Mouse (Mus musculus): ENCODE measurements around the gene Mybbp1a. TPM values are rescaled to one million over a fixed set of nuclear protein-coding genes. Genes with fewer than 3 reads are reported as not detected.

The Mybbp1a gene
- polyA plus RNA-seq, 1 experiment from 2014 or later: 82.1 TPM

DNA sequence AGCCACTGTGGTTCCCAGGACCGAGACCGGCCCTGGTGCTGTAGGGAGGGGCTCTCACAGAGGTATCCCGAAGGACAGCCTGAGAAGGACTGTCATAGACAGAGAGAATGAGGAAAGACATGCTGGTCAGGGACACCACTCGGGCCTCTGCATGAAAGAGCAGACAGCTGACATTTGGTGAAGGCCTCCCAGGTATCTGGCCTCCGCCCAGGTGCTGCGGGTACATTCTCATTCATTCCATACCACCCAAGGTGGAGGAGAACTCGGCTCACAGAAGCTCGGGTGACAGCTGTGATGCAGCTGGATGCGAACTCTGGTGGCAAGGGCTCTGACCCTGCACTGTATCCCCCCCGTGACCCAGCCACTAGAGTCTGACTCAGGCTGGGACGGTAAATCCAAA is 44.8 kb downstream of the Mybbp1a start:
- no peak for ATAC-seq
- no peaks in the 10 kb centered on the region for H3K36me3 ChIP-seq (ENCODE audit: control insufficient read depth, insufficient read depth, low read length)
- whole genome bisulfite sequencing: 73% methylated on average over 11 of the region's 11 CpGs
- DNase-seq (ENCODE audit: low spot score): no peak
- peaks cover 9% of the 10 kb centered on the region for H3K4me1 ChIP-seq (ENCODE audit: control insufficient read depth, insufficient read depth, low read length)
- H3K4me3 ChIP-seq (ENCODE audit: low read depth, low read length): no peak overlapping the region
- no peak overlapping the region for H3K4me2 ChIP-seq (ENCODE audit: low read length)
- peaks cover 2% of the 10 kb centered on the region; the same call in 1 of the 2 replicates for H3K27me3 ChIP-seq (replicated peaks; ENCODE audit: control insufficient read depth, insufficient read depth, low read length)
- H3K9me3 ChIP-seq (replicated peaks; ENCODE audit: control insufficient read depth, low read length): no peaks in the 10 kb centered on the region
- no peak overlapping the region for H3K27ac ChIP-seq (ENCODE audit: low read depth, low read length)
- no peak overlapping the region for H3K9ac ChIP-seq (ENCODE audit: low read length)

- H3K27ac ChIP-seq (ENCODE audit: low read depth, low read length): no peak overlapping the region
- no peaks in the 10 kb centered on the region for H3K9me3 ChIP-seq (replicated peaks; ENCODE audit: control insufficient read depth, low read length)
- H3K4me3 ChIP-seq (ENCODE audit: low read depth, low read length): no peak overlapping the region
- no peaks in the 10 kb centered on the region for H3K36me3 ChIP-seq (ENCODE audit: control insufficient read depth, insufficient read depth, low read length)
- H3K9ac ChIP-seq (ENCODE audit: low read length): no peak overlapping the region
- H3K4me1 ChIP-seq (ENCODE audit: control insufficient read depth, insufficient read depth, low read length): peaks cover 9% of the 10 kb centered on the region
- no peak for ATAC-seq
- WGBS: 71% methylated on average over 5 of the region's 5 CpGs
- H3K27me3 ChIP-seq (replicated peaks; ENCODE audit: control insufficient read depth, insufficient read depth, low read length): peaks cover 2% of the 10 kb centered on the region; the same call in 1 of the 2 replicates
- DNase-seq (ENCODE audit: low spot score): no peak
- H3K4me2 ChIP-seq (ENCODE audit: low read length): peak overlapping the region; percentile 85
Observed at GRCm38 (mm10) chr11:72487171-72487570, 46.0 kb downstream of the Mybbp1a start.

- Histone ChIP-seq H3K9ac (ENCODE audit: low read length) (peak overlapping the region; percentile 86), H3K4me2 (ENCODE audit: low read length) (peak overlapping the region; percentile 85), H3K9me3 (replicated peaks; ENCODE audit: control insufficient read depth, low read length) (no peaks in the 10 kb centered on the region), H3K4me1 (ENCODE audit: control insufficient read depth, insufficient read depth, low read length) (peaks cover 9% of the 10 kb centered on the region), H3K27me3 (replicated peaks; ENCODE audit: control insufficient read depth, insufficient read depth, low read length) (peaks cover 2% of the 10 kb centered on the region; the same call in 1 of the 2 replicates), H3K27ac (ENCODE audit: low read depth, low read length) (no peak overlapping the region), H3K36me3 (ENCODE audit: control insufficient read depth, insufficient read depth, low read length) (no peaks in the 10 kb centered on the region), H3K4me3 (ENCODE audit: low read depth, low read length) (peak overlapping the region; percentile 63; the same call in 1 of the 2 replicates)
- no peak for DNase-seq (ENCODE audit: low spot score)
- no peak for ATAC-seq
- 84% methylated on average over 2 of the region's 2 CpGs for WGBS
Observed at GRCm38 (mm10) chr11:72487739-72488138, 46.6 kb downstream of the Mybbp1a start.

DNA sequence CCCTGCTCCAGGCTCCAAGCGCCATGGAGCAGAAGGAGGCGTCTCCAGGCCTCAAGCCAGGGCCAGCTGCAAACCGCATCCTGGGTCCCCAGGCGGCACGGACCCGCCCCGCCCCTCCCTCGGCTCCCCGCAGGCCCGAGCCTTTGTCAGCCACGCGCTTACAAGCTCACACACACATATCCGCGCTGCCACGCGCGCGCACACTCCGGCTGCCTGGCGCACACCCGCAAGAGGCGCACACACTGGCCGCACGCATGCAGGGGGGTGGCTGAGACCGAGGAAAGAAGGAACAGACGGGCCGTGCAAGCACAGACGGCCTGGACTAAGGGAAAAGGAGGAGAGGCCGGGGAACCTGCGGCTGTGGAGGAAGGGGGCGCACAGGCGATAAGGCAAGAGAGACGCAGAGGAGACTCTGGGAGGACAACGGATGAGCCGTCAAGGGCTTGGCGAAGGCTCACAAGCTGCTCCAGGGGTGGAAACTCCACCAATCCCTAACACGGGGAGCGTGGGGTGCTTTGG is 47.7 kb downstream of the Mybbp1a start:
- Histone ChIP-seq H3K27ac (ENCODE audit: low read depth, low read length) (peak overlapping the region; percentile 82), H3K36me3 (ENCODE audit: control insufficient read depth, insufficient read depth, low read length) (no peaks in the 10 kb centered on the region), H3K4me1 (ENCODE audit: control insufficient read depth, insufficient read depth, low read length) (peaks cover 9% of the 10 kb centered on the region), H3K9me3 (replicated peaks; ENCODE audit: control insufficient read depth, low read length) (no peaks in the 10 kb centered on the region), H3K4me3 (ENCODE audit: low read depth, low read length) (peak overlapping the region; percentile 63), H3K4me2 (ENCODE audit: low read length) (peak overlapping the region; percentile 85), H3K9ac (ENCODE audit: low read length) (peak overlapping the region; percentile 86), H3K27me3 (replicated peaks; ENCODE audit: control insufficient read depth, insufficient read depth, low read length) (peaks cover 2% of the 10 kb centered on the region; the same call in 1 of the 2 replicates)
- ATAC-seq: peak; percentile 73
- peak; percentile 79 for DNase-seq (ENCODE audit: low spot score)
- under 1% methylated on average over 38 of the region's 38 CpGs for WGBS

- peaks cover 9% of the 10 kb centered on the region for H3K4me1 ChIP-seq (ENCODE audit: control insufficient read depth, insufficient read depth, low read length)
- ATAC-seq (peak; percentile 11; the same call in 1 of the 2 replicates), DNase-seq (ENCODE audit: low spot score) (no peak)
- H3K36me3 ChIP-seq (ENCODE audit: control insufficient read depth, insufficient read depth, low read length): no peaks in the 10 kb centered on the region
- peaks cover 2% of the 10 kb centered on the region; the same call in 1 of the 2 replicates for H3K27me3 ChIP-seq (replicated peaks; ENCODE audit: control insufficient read depth, insufficient read depth, low read length)
- H3K27ac ChIP-seq (ENCODE audit: low read depth, low read length): peak overlapping the region; percentile 82
- peak overlapping the region; percentile 85 for H3K4me2 ChIP-seq (ENCODE audit: low read length)
- peak overlapping the region; percentile 86 for H3K9ac ChIP-seq (ENCODE audit: low read length)
- under 1% methylated on average over 21 of the region's 42 CpGs for WGBS
- peak overlapping the region; percentile 63 for H3K4me3 ChIP-seq (ENCODE audit: low read depth, low read length)
- H3K9me3 ChIP-seq (replicated peaks; ENCODE audit: control insufficient read depth, low read length): no peaks in the 10 kb centered on the region
Observed at GRCm38 (mm10) chr11:72489397-72489796, 48.2 kb downstream of the Mybbp1a start.

DNA sequence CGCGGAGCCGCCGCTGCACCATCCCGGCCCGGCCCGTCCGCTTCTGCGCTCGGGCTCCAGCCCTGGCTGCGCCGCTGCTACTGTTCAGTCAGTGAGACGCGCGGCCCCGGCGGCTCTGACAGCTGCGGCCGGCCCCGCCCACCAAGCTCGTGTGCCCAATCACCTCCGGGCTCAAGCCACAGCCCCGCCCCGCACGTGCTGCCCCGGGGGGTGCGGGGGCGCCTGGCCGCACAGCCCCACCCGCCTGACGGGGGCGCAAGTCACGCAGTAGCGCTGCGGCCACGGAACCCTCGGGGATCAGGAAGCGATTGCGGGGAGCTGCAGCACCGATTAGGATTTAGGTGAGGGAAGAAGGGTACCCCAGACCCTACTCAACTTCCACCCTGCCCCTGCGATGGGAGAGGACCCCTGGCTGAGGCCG is 48.7 kb downstream of the Mybbp1a start, which contains the start of gene Spns2:
TSS of gene Spns2 (minus strand) at position 24 of the 421 bp plus-strand sequence.
- Histone ChIP-seq H3K9me3 (replicated peaks; ENCODE audit: control insufficient read depth, low read length) (no peaks in the 10 kb centered on the region), H3K4me2 (ENCODE audit: low read length) (peak within 1 kb of the TSS; percentile 85), H3K27ac (ENCODE audit: low read depth, low read length) (peak within 1 kb of the TSS; percentile 82), H3K27me3 (replicated peaks; ENCODE audit: control insufficient read depth, insufficient read depth, low read length) (peaks cover 2% of the 10 kb centered on the region; the same call in 1 of the 2 replicates), H3K4me3 (ENCODE audit: low read depth, low read length) (peak within 1 kb of the TSS; percentile 63), H3K9ac (ENCODE audit: low read length) (peak within 1 kb of the TSS; percentile 86), H3K4me1 (ENCODE audit: control insufficient read depth, insufficient read depth, low read length) (peaks cover 5% of the 10 kb centered on the region), H3K36me3 (ENCODE audit: control insufficient read depth, insufficient read depth, low read length) (no peaks in the 10 kb centered on the region)
- DNase-seq (ENCODE audit: low spot score) (peak; percentile 94), ATAC-seq (peak; percentile 94)
- under 1% methylated on average over 36 of the region's 42 CpGs for WGBS

DNA sequence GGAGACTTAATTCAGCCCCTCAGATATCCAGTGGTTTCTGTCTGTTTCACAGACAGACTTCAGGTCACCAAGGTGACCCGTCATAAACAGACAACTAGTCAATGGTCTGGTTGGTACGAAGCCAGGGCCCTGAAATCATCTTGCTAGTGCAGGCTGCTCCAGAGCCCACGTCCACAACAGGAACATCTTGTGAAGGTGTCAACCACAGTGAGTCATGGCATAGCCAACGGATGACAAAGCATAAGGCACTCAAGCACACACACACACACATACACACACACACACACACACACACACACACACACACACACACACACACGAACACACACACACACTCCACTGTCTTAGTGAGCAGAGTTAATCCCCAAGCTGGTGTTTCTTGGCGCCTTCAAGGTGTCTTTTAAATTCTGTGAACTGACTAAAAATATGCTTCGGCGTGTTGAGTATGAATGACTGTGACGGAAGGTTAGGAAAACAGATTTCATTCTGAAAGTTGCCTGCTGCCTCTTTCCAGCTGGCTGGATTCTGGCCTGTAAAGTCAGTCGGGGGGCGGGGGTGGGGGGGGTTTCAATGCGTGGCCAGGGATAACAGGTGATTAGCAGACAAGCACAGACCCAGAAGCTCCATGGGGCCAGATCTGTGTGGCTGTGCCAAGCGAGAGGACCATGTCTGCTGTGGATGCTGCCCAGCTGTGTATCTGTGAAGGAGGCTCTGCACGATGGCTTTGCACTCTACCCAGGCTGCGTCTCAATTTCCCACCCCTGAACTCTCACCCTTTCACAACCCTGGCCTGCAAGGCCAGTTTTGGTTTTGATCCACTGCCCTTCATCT is 50.2 kb downstream of the Mybbp1a start:
- H3K27ac ChIP-seq (ENCODE audit: low read depth, low read length): no peak overlapping the region
- peaks cover 2% of the 10 kb centered on the region; the same call in 1 of the 2 replicates for H3K27me3 ChIP-seq (replicated peaks; ENCODE audit: control insufficient read depth, insufficient read depth, low read length)
- no peak for ATAC-seq
- WGBS: 65% methylated on average over 15 of the region's 15 CpGs
- no peak overlapping the region for H3K4me3 ChIP-seq (ENCODE audit: low read depth, low read length)
- no peak overlapping the region for H3K9ac ChIP-seq (ENCODE audit: low read length)
- no peaks in the 10 kb centered on the region for H3K36me3 ChIP-seq (ENCODE audit: control insufficient read depth, insufficient read depth, low read length)
- DNase-seq (ENCODE audit: low spot score): no peak
- no peaks in the 10 kb centered on the region for H3K9me3 ChIP-seq (replicated peaks; ENCODE audit: control insufficient read depth, low read length)
- H3K4me2 ChIP-seq (ENCODE audit: low read length): no peak overlapping the region
- no peaks in the 10 kb centered on the region; the same call in 1 of the 2 replicates for H3K4me1 ChIP-seq (ENCODE audit: control insufficient read depth, insufficient read depth, low read length)

DNA sequence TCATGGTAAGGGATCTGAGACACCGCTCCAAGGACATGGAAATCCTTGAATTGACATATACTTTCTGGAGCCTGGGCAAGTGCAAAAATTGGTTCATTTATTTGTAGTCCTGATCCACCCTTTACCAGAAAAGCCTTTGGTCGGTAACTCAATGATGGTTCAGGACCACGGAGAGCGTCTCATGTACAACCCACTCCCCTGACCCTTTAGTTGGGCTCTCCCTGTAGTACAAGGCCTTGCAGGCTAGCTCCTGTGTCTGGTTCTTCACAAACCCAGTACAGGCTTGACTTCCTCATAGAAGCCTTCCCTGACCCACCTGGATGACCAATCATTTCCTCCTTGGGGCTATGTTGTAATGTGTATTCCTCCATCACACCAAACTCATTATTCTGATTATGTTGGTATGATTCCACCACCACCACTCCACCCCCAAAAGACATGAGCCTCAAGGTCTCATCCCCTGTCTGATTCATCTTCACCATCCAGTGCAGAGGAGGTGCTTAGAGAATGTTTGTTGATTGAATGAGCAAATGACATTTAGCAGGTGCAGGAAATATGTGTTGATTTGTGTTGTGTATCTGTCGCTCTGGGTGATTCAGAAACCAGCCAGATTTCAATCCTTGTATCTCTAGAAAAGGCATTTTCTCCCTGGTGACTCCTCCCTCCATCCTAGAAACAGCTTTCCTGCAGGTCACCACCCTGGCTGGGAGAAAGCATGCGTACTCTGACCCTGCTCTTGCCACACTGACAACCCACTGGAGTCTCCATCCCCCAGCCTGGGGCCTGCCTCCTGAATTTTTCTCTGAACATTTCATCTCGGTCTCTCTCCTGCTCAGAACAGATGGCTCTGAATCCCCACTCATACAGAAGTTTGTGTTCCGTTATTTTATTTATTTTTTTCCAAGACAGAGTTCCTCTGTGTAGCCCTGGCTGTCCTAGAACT is 53.2 kb downstream of the Mybbp1a start:
- H3K4me3 ChIP-seq (ENCODE audit: low read depth, low read length): no peak overlapping the region
- H3K36me3 ChIP-seq (ENCODE audit: control insufficient read depth, insufficient read depth, low read length): no peaks in the 10 kb centered on the region
- WGBS: 56% methylated on average over 8 of the region's 8 CpGs
- no peak for ATAC-seq
- H3K27ac ChIP-seq (ENCODE audit: low read depth, low read length): no peak overlapping the region
- no peak overlapping the region for H3K4me2 ChIP-seq (ENCODE audit: low read length)
- no peaks in the 10 kb centered on the region; the same call in 1 of the 2 replicates for H3K4me1 ChIP-seq (ENCODE audit: control insufficient read depth, insufficient read depth, low read length)
- H3K9ac ChIP-seq (ENCODE audit: low read length): no peak overlapping the region
- 0 out of 2 replicates have a peak, but pooled peaks cover 2% of the 10 kb centered on the region for H3K27me3 ChIP-seq (replicated peaks; ENCODE audit: control insufficient read depth, insufficient read depth, low read length)
- H3K9me3 ChIP-seq (replicated peaks; ENCODE audit: control insufficient read depth, low read length): no peaks in the 10 kb centered on the region
- DNase-seq (ENCODE audit: low spot score): no peak

Data from forebrain, embryonic 14.5 days (tissue).